Mouse (Mus musculus): ENCODE results near the gene Cabin1.
A peak's percentile ranks its signal among the peaks of the same experiment; 100 is the strongest.
"Not testable (repeated sequence)": the region's sequence is repeated elsewhere in the genome, so short reads cannot be mapped to it uniquely, and the experiment has no call there.

Gene Cabin1

DNA sequence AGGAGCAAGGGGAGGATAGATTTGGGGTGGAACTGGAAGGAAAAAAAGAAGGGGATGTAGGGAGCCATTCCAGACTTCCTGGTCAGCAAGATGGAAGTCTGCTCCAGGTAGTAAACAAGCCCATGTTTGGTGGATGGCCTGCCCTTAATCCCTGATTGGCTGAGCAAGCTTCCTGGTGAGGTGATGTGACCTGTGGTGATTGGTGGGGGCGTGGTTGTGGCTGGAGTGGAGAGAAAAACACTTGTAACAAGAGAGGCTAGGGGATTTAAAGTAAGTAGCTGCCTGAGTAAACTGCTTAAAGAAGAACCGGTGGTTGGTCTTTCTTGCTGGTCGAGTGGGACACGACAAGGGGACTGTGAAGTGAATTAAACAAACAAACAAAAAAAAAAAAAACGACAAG is 3.6 kb upstream of the Cabin1 start:
- DNase-seq (ENCODE audit: low spot score) = not testable (repeated sequence)

DNA sequence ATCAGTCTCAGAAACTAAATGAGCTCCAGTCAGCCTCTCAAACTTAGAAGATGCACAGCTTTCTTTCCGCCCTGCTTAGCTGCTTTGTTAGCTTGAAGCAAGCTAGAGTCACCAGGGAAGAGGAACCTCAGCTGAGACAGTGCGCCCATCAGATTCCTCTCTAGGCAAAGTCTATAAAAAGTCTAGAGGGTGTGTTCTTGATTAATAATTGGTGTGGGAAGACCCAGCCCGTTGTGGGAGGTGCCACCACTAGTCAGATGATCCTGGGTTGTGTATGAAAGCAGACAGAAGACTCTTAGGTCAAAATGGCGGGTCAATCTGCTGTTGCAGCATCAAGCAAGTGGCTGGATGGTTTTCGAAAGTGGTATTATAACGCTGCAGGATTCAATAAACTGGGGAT is 2.7 kb upstream of the Cabin1 start:
- DNase-seq (ENCODE audit: low spot score) = no peak

DNA sequence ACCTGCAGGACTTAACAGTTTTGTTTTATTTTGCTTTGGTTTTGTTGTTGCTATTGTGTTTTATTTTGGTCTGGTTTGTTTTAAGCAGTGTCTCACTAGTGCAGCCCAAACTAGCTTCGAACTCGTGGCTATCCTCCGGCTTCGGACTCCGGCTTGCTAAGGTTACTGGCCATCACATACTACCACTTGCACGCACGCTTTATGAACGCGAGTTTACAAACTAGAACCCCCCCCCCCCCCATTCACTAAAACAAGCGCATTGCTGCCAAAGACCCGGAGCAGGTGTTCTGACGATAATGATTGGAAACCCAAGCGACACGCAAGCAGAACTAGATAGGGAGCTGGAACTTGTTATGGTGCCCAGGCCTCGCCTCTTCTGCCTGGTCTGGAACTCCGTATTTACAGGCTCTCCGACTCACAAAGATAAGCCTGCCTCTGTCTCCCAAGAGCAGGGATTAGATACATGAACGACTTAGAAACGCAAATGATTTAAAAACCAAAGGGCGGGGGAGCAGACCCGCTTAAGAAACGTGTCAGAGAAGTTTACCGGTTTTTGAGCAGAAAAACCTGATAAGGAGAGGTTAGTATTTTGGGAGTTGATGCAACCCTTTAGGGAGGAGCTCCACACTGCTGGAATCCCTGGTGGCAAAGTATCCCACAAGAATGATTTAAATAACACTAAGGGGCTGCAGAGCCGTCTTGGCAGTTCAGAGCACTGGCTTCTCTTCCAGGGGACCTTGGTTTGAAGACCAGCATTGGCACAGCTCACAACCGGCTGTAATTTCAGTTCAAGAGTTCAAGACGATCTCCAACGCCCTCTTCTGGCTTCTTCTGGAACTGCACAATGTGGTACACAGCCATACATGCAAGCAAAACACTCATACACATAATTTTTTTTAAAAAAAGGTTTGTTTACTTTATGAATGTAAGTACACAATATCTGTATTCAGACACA is 655 bp upstream of the Cabin1 start:
- DNase-seq (ENCODE audit: low spot score) = peak; percentile 75

DNA sequence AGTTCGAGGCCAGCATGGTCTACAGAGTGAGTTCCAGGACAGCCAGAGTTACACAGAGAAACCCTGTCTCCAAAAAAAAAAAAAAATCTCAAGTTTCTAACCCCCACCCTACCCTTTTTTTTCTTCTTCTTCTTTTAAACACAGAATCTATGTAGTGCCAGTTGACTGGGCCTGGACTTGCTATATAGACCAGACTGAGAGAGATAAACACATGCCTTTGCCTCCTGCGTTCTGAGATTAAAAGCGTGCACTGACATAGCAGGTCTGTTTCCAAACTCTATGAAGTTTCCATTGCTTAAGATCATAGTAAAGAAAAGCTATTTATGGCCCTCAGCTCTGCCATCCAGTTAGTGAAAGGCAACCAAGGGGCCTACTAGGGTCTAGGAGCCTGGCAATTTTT is 1.7 kb downstream of the Cabin1 start:
- no peak for DNase-seq (ENCODE audit: low spot score)

DNA sequence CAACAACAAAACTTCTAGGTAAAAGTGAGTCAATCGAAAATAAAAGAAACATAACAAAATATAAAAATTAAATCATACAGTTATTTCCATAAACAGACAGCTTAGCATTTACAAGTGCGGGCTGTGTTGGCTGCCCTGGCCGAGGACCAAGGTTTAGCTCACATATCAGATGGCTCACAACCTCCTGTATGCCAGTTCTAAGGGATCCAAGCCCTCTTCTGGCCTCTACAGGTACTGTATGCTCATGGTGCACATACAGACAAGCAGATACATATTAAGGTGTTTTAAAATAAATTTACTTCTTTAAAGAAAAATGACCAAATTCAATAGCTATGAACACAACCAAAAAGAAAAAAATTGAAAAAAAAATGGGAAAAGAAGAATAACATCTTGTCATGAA is 3.8 kb downstream of the Cabin1 start:
- no peak for DNase-seq (ENCODE audit: low spot score)

DNA sequence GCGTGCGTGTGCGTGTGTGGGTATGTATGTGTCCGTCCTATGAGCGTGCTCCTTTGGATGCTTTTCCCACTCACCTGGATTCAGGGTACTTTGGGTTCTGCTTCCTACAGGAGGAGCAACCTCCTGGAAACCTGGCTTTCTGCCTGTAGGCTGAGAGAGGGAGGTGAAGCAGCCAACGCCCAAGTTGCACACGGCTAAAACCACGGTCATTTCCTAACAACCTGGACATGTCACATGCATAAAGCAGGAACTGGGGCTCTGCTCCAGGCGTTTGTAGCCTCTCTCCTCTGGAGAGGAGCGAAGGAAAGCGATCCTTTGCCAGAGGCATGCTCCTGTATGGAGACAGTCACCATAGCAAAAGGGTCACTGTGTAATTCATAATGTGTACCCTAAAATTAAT is 7.4 kb downstream of the Cabin1 start:
- no peak for DNase-seq (ENCODE audit: low spot score)

DNA sequence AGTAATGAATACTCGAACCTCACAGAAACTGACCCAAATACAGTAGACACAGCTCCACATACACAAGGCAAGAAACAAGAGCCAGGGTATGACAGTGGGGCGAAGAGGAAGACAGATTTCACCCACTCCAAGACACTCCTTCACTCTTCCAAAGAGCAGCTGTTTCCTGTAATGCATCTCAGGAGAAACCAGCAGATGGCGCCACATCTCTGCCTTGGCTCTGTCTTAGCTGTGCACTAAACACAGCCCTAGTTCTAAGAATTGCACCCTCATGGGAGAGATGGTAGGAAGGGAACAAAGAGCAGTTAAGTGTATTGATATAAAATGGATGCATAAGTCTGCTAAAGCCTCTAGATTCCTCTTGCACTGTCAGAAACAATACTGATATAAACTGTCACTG is 20.1 kb downstream of the Cabin1 start:
- DNase-seq (ENCODE audit: low spot score) = peak; percentile 49

DNA sequence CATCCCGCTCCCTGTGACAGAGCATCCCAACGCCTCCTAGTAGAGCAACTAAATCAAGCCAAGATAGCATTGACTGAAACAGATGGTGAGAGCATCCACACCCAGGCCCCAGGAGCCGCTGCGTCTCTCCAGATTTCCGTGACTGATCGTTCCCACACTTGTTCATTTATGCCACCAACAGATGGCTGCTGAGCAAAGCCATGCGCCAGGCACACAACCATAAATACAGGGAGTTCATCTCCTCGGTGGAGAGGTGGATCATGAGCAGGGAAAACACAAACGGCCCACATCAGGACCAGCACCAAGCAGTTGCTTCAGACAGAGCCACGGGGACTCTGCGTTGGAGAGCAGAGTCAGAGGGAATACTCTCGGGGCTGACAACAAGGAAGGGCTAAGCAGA is 20.8 kb downstream of the Cabin1 start:
- DNase-seq (ENCODE audit: low spot score) = no peak

DNA sequence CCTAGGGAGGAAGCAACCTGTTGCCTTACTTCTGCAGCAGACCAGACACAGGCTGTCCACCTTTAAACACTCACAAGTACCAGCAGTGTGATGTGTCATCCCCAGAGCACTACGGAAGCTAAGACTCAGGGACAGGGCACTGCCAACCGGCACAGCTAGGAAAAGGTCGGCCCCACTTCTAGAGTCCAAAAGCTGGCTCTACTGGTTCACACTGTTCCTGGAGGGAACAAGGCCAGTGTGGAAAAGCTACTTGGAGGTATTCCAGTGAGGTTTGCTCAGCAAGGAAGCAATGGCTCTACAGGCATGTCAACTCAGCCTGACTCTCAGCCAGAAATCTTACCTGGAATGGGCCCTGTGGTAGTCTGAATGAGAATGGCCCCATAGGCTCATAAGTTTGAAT is 23.3 kb downstream of the Cabin1 start:
- no peak for DNase-seq (ENCODE audit: low spot score)

DNA sequence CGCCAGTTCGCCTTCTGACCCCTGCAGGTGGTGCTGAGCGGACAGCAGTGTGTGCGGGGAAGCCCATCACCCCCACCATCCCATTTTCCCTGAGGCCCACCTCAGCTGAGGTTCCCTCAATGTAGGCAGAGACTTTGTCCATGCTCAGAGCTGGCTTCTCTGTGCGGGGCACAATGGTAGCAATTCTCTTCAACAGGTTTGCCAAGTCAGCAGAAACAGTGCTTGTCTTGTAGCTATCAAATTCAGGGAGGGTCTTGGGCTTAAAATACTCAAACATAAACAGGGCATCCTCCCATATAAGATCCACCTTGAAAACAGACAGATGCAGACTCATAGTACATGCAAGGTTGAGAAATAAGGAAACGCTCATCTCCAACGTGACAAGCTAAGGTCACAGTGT is 38.7 kb downstream of the Cabin1 start:
- DNase-seq (ENCODE audit: low spot score) = no peak

DNA sequence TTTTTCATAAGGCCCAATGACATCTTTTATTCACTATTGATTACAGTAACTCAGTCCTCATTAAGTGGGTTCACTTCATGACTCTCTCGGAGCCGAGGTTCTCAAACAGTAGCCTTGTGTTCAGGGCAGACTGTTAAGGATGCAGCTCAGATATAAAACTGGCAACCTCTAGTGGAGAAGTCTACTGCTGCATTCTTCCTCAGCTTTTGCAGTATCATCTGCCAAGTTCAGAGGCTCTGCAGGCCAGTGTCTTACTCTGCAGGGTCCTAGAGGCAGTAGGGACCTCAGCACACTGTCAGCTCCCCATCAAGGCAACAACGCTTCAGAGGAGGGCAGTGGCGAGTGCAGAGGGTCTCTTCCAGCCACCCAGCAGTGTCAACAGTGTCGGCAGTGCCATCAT is 43.9 kb downstream of the Cabin1 start:
- no peak for DNase-seq (ENCODE audit: low spot score)

DNA sequence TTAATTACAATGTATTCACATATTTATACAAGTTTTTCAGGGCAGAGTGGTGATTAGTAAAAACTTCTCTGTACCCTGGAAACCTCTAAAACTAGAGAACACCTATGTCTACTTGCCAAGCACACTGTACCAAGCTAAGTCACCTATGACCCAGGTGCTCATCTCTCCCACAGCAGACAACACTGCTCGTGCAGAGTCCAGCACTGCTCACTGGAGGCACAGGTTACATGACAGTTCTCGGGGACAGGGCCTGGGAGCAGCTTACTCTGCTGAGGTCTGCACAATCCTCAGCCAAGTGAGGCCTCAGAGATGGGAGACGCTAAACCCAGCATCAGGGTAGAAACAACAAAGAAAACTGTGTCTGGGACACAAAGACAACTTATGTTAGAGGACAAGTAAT is 49.3 kb downstream of the Cabin1 start:
- DNase-seq (ENCODE audit: low spot score) = no peak

DNA sequence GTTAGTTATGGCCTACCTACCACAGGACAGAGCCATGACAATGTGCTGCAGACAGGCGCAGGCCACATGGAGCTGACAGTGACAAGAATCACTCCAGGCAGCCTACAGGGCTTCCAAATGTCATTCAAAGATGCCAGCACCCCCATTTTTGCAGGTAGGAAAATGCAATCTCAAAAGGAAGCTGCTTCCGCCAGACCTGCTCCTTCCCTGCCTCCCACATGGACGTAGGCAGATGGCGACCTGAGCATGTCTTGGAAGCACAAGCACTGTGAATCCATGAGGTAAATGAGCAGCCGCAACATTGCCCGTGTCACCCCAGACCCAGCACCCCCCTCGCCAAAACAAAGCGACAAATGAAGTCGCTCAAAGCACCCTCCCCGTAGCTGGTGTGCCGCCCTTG is 51.1 kb downstream of the Cabin1 start:
- DNase-seq (ENCODE audit: low spot score) = no peak

DNA sequence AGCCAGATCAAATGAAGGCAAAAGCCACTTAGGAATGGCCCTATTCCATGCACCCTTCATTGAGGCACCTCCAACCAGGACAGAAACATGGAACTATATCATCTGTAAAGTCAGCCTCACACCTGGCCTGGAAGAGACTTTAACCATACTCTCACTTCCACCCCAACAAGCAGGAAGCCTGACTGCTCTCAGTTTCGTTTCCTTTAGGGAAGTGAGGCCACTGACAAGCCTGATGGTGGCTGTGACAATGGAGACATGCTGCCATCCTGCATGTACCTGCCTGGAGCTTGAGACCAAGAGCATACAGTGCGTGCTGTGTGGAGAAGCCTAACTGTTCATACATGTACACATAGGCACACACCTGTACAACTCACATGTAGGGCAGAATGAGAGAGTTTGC is 53.9 kb downstream of the Cabin1 start:
- no peak for DNase-seq (ENCODE audit: low spot score)

DNA sequence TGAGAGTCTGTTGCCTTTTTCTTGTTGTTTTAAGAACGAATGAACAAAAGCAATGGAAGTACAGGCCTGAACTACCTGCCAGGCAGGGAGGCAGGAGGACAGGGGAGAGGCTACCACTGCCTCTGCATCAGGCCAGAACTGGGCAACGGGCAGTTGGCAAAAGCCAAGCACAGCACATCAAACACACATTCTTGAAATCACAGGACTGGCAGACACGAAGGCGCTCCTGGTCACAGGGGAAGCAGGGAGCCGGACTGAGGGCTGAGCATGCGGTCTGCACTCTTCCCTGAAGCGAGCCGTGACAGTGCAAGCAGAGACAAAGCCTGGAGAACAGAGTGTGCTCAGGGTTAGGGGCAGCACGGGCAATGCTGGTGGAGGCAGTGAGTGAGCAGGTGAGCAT is 54.9 kb downstream of the Cabin1 start:
- no peak for DNase-seq (ENCODE audit: low spot score)

DNA sequence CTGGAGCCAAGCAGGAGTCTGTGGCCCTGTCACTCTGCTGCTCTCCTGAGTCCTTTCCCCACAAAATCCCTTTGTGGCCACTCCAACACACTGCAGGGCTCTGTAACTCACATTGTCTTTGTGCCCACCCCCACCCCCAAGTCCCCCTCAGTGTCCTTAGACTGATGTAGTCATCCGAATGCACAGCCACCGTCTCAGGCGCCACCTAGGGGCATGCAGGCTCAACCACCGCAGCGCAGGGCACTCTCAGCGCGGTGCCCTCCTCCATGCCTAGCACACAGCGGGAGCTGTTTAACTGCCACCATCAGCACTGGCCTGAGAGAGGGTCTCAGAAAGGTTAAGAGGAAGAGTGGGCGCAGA is 55.5 kb downstream of the Cabin1 start:
- no peak for DNase-seq (ENCODE audit: low spot score)

DNA sequence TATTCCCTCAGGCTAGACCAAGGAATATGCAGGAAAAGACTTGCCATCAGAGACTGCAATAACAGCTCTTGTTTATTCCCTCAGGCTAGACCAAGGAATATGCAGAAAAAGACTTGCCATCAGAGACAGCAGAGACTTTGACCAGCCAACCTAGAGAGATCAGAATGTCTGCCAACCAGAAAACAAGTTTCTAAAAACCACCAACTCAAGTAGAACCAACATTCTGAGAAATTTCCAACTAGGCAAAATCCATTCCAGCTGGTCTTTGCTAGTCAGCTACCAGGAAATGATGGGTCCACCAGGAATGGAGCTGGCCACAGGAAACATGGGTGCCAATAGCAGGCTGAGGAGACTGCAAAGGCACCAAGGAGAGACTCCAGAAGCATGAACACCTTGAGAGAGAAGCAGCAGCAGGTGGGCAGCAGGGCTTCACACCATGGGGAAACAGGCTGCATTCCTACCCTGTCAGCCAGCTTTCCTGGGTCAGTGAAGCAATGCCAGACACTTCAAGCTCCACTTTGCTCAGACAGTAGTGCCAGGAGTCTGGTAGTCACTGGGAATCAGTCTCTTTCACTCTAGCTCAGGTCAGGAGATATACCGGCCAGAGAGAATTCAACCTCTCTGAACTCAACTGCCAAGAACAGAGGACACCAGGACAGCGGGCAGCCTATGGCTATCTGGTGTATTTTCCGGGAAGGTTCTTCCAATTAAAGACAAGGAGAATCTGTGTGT is 56.1 kb downstream of the Cabin1 start:
- DNase-seq (ENCODE audit: low spot score) = no peak

DNA sequence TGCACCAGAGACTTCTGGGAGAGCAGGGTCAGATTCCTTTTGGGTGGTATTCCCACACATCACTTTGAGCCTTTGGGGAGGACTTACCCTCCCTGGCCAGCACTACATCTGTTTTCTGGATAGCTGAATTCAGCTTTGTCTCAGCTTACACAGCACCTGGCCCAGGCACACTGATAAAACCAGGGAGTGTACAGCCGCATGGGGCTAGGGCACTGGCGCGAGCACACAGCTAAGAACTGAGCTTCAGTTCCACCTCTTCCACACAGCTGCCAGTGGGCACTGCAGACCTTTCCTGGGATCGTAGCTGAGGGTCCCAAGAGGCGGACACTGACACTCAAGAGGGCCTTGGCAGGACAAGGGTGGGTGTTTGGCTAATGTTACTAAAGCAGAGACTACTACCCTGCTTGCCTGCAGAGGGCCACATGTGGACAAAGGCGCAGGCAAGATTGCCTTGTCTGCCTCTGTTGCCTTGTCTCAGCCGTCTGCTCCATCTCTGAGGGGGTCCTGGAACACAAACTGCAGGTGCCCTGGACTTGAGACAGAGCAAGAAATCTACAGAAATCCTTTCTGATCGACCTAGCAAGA is 57.4 kb downstream of the Cabin1 start:
- DNase-seq (ENCODE audit: low spot score) = no peak

DNA sequence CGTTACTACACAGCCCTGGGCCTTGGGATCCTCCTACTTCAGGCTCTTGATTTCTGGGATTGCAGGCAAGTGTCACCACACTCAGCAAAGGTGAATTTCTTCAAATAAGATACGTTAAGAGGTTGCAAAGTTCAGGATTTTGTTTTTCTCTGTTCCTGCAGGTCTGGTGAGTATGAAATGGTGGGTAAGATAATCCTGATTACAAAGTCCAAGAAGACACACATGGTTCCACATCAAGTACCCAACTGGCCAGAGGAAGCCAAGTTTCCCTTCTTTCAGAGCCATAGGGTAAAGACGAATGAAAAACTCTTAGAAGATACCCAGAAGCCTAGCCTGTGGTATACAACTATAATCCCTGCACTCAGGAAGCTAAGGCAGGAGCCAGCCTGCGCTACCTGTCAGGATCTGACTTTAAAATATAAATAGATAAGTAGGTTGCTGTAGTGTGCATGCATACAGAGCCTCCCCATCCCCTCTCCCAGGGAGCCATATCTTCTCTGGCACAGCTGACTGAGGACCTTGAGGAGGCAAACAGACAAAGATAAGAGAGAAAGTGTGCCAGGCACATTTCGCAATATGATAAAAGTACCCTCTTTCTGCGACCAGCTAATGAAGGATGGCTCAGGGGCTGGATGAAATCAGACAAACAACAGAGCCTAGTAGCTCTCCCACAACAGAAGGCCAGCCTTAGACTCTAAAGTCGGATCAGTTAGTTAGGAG is 58.3 kb downstream of the Cabin1 start:
- DNase-seq (ENCODE audit: low spot score) = no peak

DNA sequence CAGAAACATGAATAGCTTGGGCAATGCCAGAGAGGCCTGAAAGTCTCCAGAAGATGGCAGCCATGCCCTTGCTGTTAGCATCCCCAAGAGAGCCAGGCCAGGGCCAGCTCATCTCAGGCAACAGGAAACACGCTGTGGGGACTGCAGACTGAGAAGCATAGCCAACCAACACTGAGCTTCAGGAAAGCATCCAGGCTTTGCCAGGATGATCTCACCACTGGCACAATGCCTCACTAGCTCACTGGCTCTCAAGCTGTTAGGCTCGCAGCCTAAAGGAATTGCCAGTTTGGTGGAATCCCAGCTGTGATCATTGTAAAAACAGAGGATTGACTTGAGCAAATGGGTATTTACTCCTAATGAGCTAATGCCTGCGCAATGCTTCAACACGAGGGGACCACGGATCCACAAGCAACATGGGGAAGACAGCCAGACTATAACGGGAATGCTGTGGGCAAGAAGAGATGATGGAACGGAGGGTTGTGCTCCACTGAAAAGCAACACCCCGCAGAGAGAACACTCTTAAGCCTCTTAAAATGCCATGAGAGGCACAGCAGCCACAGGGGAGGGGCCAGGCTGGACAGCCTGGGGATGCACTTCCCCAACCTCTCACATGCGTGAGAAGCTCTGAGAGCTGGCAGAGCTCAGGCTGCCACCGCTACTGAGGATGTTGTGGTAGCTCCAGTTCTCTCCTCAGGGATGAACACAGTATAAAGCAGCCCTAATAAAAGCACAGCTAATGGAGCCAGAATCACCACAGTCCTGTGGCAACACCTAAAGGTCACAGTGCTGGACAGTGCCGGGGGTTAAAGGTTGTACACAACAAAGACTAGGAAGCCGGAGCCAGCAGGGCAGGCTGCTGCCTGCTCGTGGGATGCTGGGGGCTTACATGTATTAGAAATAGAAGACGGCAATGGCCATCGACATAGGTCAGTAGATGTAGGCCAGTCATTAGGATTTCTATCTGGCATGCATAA is 59.6 kb downstream of the Cabin1 start:
- DNase-seq (ENCODE audit: low spot score) = peak; percentile 14

DNA sequence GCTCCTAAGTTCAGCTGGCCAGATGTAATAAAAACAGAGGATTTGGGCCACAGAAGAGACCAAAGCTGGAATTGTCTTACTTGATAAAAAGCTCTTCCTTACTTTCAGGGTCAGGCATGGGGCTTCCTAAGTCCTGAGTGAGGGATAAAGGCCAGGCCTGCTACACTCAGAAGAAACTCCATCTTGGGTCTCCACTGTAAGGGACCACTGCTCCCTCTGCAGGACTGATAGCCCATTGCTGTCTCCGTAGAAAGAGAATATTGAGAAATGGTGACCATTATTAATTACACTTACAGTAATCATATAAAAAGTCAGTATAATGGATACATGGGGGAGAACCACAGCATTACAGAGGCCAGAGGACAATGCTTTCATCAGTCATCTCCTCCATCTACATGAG is 60.6 kb downstream of the Cabin1 start:
- no peak for DNase-seq (ENCODE audit: low spot score)
